Mouse (Mus musculus) urinary bladder, postnatal 25 days (tissue): ENCODE measurements around the gene Dysf.

ENCODE experiments used
- DNase-seq: peaks from one replicate; pipeline ENCODE4 v3.0.0; 2022; ENCODE audit warnings: low spot score

Gene Dysf

GRCm38 (mm10) chr6:84051032-84051431, 42.6 kb downstream of the Dysf start:
- no peak for DNase-seq

- no peak for DNase-seq
Observed at GRCm38 (mm10) chr6:84053874-84054530, 45.6 kb downstream of the Dysf start.

DNA sequence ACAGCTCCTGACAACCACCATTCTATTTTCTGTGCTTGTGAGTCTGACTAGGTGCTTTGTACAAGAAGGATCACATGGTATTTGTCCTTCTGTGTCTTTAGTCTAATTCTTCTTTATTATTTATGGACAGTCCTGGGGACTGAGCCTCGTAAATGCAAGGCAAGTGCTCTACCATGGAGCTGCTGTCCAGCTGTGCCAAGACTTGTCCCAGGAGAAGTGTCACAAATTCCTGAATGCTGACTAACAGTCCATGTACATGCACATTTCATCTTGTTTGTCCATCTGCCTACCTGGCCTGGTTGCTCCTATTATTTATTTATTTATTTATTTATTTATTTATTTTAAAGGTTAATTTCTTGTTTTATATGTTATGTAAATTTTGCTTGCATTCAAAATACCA, 47.2 kb downstream of the Dysf start:
- DNase-seq: no peak

- no peak for DNase-seq
Observed at GRCm38 (mm10) chr6:84057216-84057615, 48.8 kb downstream of the Dysf start.

DNA sequence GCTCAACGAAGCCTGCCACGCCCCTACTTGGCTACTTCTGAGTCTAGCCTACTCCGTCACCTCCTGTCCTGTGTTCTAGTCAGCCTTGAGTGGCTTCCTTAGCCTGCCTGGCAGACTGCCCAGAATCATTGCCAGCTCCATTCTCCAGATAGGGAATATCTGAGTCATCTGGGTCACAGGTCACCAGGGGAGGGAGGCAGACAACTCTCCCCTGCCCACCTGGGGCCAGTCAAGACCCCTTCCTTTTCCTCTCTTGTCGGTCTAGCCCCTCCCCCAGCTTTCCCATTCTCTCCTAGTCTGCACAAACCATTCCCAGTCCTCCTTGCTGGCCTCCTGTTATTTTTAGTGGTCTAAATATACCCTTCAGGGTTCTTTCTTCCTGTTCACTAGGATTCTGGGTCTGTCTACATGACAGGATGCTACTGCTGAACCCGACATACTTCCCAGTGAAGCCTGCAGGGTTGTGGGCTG, 50.3 kb downstream of the Dysf start:
- DNase-seq: no peak

GRCm38 (mm10) chr6:84059771-84060414, 51.5 kb downstream of the Dysf start:
- no peak for DNase-seq

- peak; percentile 52 for DNase-seq
Observed at GRCm38 (mm10) chr6:84061328-84061727, 52.9 kb downstream of the Dysf start.

DNA sequence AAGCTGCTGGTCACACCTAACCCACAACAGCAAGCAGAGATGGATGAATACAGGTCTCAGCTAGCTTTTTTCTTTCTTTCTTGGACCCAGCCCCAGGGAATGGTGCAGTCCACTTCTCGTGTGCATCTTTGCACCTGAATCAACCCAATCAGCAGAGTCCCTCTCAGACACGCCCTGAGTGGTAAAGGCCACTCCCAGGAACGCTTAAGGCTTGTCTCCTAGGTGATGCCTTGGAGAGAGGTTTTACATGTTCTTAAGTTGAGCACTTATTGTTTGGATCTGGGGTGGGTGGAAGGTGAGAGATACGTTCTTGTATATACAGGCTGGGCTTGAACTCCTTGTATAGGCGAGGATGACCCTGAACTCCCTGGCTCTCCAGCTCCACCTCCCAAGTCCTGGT, 54.2 kb downstream of the Dysf start:
- no peak for DNase-seq

GRCm38 (mm10) chr6:84068236-84068635, 59.8 kb downstream of the Dysf start:
- DNase-seq: no peak

DNA sequence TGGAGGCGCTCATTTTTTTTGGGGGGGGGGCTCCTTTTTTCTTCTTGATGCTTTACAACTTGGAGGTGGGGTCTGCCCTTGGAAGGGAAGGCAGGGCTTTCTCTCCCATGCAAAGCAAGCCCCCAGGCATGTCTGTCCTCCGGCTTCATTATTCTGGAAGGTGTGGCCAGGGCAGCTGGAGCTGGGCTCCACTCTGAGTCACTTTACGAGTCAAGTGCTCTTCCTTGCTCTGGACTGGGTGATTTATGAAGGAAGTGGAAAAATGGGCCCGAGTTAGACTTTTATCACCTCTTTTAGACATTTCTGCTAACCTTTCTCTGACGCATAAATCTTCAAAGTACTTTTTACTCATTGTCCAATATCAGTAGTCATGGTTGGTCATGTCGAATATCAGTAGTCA, 61.9 kb downstream of the Dysf start:
- no peak for DNase-seq

GRCm38 (mm10) chr6:84072574-84072973, 64.2 kb downstream of the Dysf start:
- DNase-seq: no peak

GRCm38 (mm10) chr6:84078172-84078571, 69.8 kb downstream of the Dysf start:
- DNase-seq: no peak

GRCm38 (mm10) chr6:84080631-84081030, 72.2 kb downstream of the Dysf start:
- DNase-seq: no peak

DNA sequence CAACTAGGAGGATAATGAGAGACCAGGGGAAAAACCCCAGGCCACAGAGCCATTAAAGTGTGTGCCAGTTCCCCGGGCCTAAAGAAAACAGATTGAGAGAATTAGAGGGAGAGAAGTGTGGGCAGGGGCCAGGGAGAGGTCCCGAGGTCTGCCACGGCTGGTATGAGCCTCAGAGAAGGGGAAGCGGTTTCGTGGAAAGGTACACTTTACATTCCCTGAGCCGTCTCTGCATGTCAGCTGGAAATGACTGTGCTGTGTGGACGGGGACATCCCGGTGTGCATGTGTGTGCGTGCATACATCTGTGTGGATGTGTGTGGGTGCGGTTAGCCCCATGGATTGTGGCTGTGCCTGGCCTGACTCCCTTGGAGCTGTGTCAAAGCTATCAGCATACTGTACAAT, 76.4 kb downstream of the Dysf start:
- no peak for DNase-seq

DNA sequence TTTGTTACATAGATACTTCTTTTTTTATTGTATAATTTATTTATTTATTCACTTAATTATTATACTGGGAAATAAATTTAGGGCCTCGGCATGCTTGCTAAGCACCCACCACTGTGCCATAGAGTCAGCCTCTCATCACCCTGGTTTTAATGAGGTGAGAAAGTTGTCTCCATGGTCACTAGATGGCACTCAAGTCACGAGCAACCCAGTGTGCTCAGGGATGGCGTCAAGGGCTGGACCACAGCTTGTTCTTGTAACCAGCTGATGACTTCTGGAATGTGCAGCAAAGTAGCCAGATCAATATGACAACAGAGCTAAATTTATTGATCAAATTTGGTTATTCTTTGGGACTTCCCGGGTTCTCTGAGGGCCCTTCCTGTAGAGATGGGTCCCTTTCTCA, 85.1 kb downstream of the Dysf start:
- DNase-seq: no peak

- DNase-seq: no peak
Observed at GRCm38 (mm10) chr6:84094536-84094935, 86.1 kb downstream of the Dysf start.

DNA sequence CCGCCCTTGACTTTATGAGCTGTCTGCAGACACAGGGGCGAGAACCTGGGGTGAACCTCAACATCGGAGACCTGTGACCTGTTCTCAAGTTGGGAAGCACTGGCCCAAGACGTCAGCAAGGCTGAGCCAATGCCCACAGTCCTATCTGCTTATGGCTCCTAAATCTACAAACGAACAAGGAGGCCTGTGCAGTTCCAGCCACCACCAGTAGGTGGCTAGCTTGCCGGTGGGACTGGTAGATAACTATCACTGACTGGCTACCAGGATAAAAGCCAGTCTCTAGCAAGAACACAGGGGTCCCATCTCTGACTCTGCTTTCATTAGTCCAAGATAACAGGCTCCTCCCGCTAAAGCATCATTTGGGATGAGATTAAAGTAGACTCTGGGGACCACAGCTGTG, 86.6 kb downstream of the Dysf start:
- DNase-seq: peak; percentile 69

DNA sequence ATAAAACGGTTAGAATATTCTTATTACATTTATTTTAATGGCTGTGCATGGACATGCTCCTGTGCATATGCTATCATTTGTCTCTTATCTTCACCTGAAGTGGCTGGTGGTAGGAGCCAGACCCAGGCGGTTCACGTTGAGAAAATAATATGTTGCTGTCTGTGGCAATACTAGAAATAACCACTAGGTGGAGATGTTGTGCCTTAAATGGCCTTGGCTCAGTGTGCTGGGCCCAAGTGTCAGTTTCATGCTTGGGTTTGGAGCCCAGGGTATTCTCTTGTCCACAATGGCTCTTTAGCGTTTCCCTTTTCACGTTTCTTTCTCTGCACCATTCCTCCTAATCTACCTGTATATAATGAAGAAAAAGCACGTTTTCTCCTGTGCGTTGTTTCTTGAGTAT, 87.5 kb downstream of the Dysf start:
- peak; percentile 51 for DNase-seq

DNA sequence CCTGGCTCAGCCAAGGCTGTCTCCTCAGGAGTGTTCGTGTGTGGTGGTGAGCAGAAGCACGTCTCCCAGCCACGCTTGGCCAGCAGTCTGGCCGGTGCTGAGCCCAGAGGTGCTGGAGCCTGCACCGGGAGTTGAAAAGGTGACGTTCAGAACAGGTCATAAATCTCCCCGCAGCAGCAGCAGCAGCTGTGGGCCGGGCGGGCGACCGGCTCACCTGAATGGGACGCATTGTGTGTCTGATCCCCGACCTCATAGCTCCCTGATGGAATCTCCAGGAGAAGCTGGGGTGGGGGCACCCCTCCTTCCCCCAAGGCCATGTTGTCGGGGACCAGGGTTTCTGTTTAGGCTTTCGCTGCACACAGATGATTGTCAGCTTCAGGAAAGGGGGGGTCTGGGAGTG, 93.6 kb downstream of the Dysf start:
- no peak for DNase-seq

GRCm38 (mm10) chr6:84105148-84106022, 97.0 kb downstream of the Dysf start:
- DNase-seq: no peak

DNA sequence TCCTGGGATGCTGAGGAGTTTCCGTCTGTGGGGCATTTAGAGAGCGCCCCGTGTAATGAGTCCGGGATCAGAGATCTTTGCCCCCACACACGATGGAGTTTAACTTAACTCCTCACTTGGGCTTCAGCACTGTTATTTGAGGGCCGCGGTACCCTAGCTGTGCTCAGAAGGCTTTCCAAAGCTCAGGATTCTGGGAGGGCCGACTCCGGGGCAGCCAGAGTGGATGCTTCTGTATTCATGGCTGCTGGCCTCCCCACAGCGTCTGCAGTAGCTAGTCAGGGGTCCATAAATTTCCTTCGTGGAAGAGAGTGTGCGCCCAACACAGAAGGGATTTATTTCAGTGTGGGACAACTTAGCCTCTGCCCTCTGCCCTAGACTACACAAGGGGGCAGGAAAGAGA, 97.7 kb downstream of the Dysf start:
- DNase-seq: no peak

DNA sequence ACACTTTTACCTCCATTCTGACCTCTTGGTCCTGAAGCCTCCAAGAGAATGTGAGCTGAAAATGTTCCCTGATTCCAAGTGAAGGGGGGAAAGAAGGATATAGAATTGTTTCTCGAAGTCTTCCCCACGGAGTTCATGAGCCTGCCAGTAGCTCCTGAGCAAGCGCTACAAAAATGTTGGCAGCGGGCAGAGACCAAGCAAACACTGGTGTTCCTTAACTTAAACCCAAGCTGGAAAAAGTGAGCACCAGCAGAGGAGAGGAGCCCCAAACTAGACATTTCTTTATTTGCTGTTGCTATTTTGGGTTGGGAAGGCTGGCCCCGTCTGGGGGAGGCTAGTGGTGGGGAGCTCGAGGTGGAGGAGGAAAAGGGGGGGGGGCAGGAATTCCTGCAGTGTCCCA, 102.0 kb downstream of the Dysf start:
- DNase-seq: no peak

- DNase-seq: no peak
Observed at GRCm38 (mm10) chr6:84111106-84111505, 102.7 kb downstream of the Dysf start.
